Mouse (Mus musculus) liver, embryonic 14.5 days (tissue): ENCODE measurements around the gene Fancg. TPM values are rescaled to one million over a fixed set of nuclear protein-coding genes. Genes with fewer than 3 reads are reported as not detected.

Experiments
- ATAC-seq: fragments of 200-750 bp; cut with Nextera tagmentation; 2 replicates; pipeline ENCODE4 v1.8.0; 2017; ENCODE audit warnings: moderate number of reproducible peaks, mild to moderate bottlenecking, moderate library complexity; ENCODE audit not compliant: insufficient read depth
- DNase-seq, 3 experiments: peaks; one replicate each; pipeline ENCODE4 v3.0.0-alpha.2; 2012 to 2013; ENCODE audit warnings: low read depth in 3 of 3, low spot score in 3 of 3
- H3K27ac ChIP-seq: fragments of 300-500 bp; sonication (generic); 2 replicates; pipeline ENCODE4 v1.5.1; 2014; ENCODE audit warnings: moderate library complexity, mild to moderate bottlenecking, control low read depth, inconsistent platforms
- H3K27me3 ChIP-seq: fragments of 300-500 bp; sonication (generic); 2 replicates; pipeline ENCODE4 v1.6.1; 2014; ENCODE audit warnings: mild to moderate bottlenecking, low read length, moderate library complexity; ENCODE audit not compliant: control insufficient read depth, insufficient read depth
- H3K36me3 ChIP-seq: fragments of 300-500 bp; sonication (generic); replicated peaks from 2 replicates; pipeline ENCODE4 v1.6.1; 2014; ENCODE audit warnings: low read depth; ENCODE audit not compliant: control insufficient read depth, insufficient read depth
- H3K4me1 ChIP-seq, 2 experiments: fragments of 200-500 bp in 1 of 2; fragments of 300-500 bp in 1 of 2; sonication (generic) in 1 of 2; replicated peaks; 2 replicates each; pipeline ENCODE4 v1.6.1; 2012 to 2014; ENCODE audit warnings: antibody characterized with exemption in 1 of 2, inconsistent platforms in 1 of 2, low read length in 1 of 2; ENCODE audit not compliant: control insufficient read depth in 2 of 2, insufficient read depth in 2 of 2
- H3K4me2 ChIP-seq: fragments of 300-500 bp; sonication (generic); 2 replicates; pipeline ENCODE4 v1.6.1; 2014; ENCODE audit warnings: low read depth, mild to moderate bottlenecking, control low read depth, moderate library complexity
- H3K4me3 ChIP-seq, 2 experiments: fragments of 200-500 bp in 1 of 2; fragments of 300-500 bp in 1 of 2; sonication (generic) in 1 of 2; 2 replicates each; pipeline ENCODE4 v1.5.1; 2012 to 2014; ENCODE audit warnings: low read depth in 2 of 2, low read length in 2 of 2, mild to moderate bottlenecking in 2 of 2, control low read depth in 1 of 2, inconsistent platforms in 1 of 2, moderate library complexity in 1 of 2; ENCODE audit not compliant: insufficient read depth in 1 of 2
- H3K9ac ChIP-seq: fragments of 300-500 bp; sonication (generic); replicated peaks from 2 replicates; pipeline ENCODE4 v1.6.1; 2014; ENCODE audit warnings: mild to moderate bottlenecking, control low read depth, moderate library complexity
- H3K9me3 ChIP-seq: fragments of 300-500 bp; sonication (generic); 2 replicates; pipeline ENCODE4 v1.6.1; 2016; ENCODE audit warnings: low read length, mixed read lengths; ENCODE audit not compliant: control insufficient read depth
- CTCF ChIP-seq: IDR thresholded peaks from 2 replicates; pipeline ENCODE4 v1.5.1; 2016; ENCODE audit warnings: antibody characterized with exemption, low read depth, control low read depth
- EP300 ChIP-seq: IDR thresholded peaks from 2 replicates; pipeline ENCODE4 v1.6.1; 2016; ENCODE audit warnings: antibody characterized with exemption, low read depth
- WGBS: fragments of 180-500 bp; shearing (Covaris S2); extraction: QIAGEN DNeasy Blood & Tissue Kit; methylation state at CpG from one replicate; pipeline ENCODE4 v1.1.7; 2014; ENCODE audit not compliant: insufficient replicate concordance; 5-methylcytosine and 5-hydroxymethylcytosine counted together
- polyA plus RNA-seq, 2 experiments: library from polyadenylated mRNA; depleted of rRNA in 1 of 2; stranded (reverse) in 1 of 2; unstranded in 1 of 2; fragments of >200 nt; fragmentation: Nextera tagmentation in 1 of 2; extraction: Ambion mirVana in 1 of 2; gene quantifications; 2 replicates each; pipeline versions ENCODE4 v1.2.1 to v1.2.3; 2012 to 2014

Gene Fancg
- polyA plus RNA-seq, 2 experiments, result 8.3 to 9.9 TPM

- no peak for TF ChIP-seq EP300
- TF ChIP-seq CTCF, result no peak
- H3K9me3 ChIP-seq, result no peaks in the 10 kb centered on the region
- H3K4me3 ChIP-seq, result no peak overlapping the region
Observed at GRCm38 (mm10) chr4:42973868-42974267, 36.4 kb downstream of the Fancg start.

GRCm38 (mm10) chr4:42972952-42973351, 37.4 kb downstream of the Fancg start:
- Histone ChIP-seq H3K4me1 (no peaks in the 10 kb centered on the region), H3K4me3 (no peak overlapping the region), H3K27me3 (no peaks in the 10 kb centered on the region), H3K9me3 (no peaks in the 10 kb centered on the region), H3K27ac (no peak overlapping the region), H3K9ac (no peak overlapping the region), H3K4me2 (no peak overlapping the region), H3K36me3 (no peaks in the 10 kb centered on the region)
- 64% methylated on average over 4 of the region's 4 CpGs for WGBS
- no peak for ATAC-seq
- DNase-seq, result no peak
- TF ChIP-seq CTCF, result no peak
- no peak for TF ChIP-seq EP300

More at GRCm38 (mm10) chr4:42973868-42974267, 36.4 kb downstream of the Fancg start:
- Histone ChIP-seq H3K4me1 (no peaks in the 10 kb centered on the region), H3K9ac (no peak overlapping the region), H3K27ac (no peak overlapping the region), H3K4me2 (no peak overlapping the region), H3K27me3 (no peaks in the 10 kb centered on the region), H3K36me3 (peaks cover 5% of the 10 kb centered on the region)
- no peak for DNase-seq
- WGBS, result 62% methylated on average over 5 of the region's 5 CpGs
- ATAC-seq, result no peak

- DNase-seq, result no peak
- Histone ChIP-seq H3K27me3 (no peaks in the 10 kb centered on the region), H3K4me1 (peaks cover 0 to 2% of the 10 kb centered on the region in 2 experiments; a peak in 1 of 4 replicates), H3K9ac (no peak within 1 kb of the TSS), H3K27ac (no peak within 1 kb of the TSS), H3K4me3 (no peak within 1 kb of the TSS), H3K36me3 (no peaks in the 10 kb centered on the region), H3K4me2 (no peak within 1 kb of the TSS), H3K9me3 (no peaks in the 10 kb centered on the region)
- no peak for ATAC-seq
- 53% methylated on average over 4 of the region's 4 CpGs for whole genome bisulfite sequencing
- TF ChIP-seq EP300, result no peak
- TF ChIP-seq CTCF, result no peak
Observed at GRCm38 (mm10) chr4:42969304-42969703, 41.0 kb downstream of the Fancg start, which contains the start of gene 1700022I11Rik. Gene 1700022I11Rik, plus strand, starts transcription at chr4:42969604.

- Histone ChIP-seq H3K36me3 (no peaks in the 10 kb centered on the region), H3K9ac (no peak overlapping the region), H3K4me3 (no peak overlapping the region), H3K27me3 (no peaks in the 10 kb centered on the region), H3K4me1 (peaks cover 0 to 2% of the 10 kb centered on the region in 2 experiments; a peak in 1 of 4 replicates), H3K4me2 (peak overlapping the region; percentile 39), H3K27ac (no peak overlapping the region), H3K9me3 (no peaks in the 10 kb centered on the region)
- WGBS, result 13% methylated on average over 12 of the region's 12 CpGs
- DNase-seq (peak; percentile 35 to 48 (median 42)), ATAC-seq (no peak)
- TF ChIP-seq CTCF (peak; percentile 82), EP300 (no peak)
Observed at GRCm38 (mm10) chr4:42965039-42965719, 45.1 kb downstream of the Fancg start.

- no peak for ATAC-seq
- H3K27me3 ChIP-seq, result no peaks in the 10 kb centered on the region
- no peak for DNase-seq
- H3K4me1 ChIP-seq, result peaks cover 0 to 2% of the 10 kb centered on the region in 2 experiments; a peak in 1 of 4 replicates
- no peak overlapping the region for H3K4me2 ChIP-seq
- no peaks in the 10 kb centered on the region for H3K9me3 ChIP-seq
- TF ChIP-seq EP300 (no peak), CTCF (peak; percentile 51)
- H3K36me3 ChIP-seq, result no peaks in the 10 kb centered on the region
- 89% methylated on average over 2 of the region's 2 CpGs for WGBS
- H3K4me3 ChIP-seq, result no peak overlapping the region
- H3K27ac ChIP-seq, result no peak overlapping the region
- no peak overlapping the region for H3K9ac ChIP-seq
Observed at GRCm38 (mm10) chr4:42963480-42963879, 46.8 kb downstream of the Fancg start.
